Mouse (Mus musculus): ENCODE data around the gene B9d2.

The B9d2 gene

GRCm38 (mm10) chr7:25672442-25672841 lies 8.1 kb upstream of the B9d2 start:
- intact Hi-C loops (cut with DNase I) = no loop called here

GRCm38 (mm10) chr7:25674297-25674696 lies 6.3 kb upstream of the B9d2 start:
- intact Hi-C loops (cut with DNase I) = no loop called here

- intact Hi-C loops (cut with DNase I) = no loop called here
Observed at GRCm38 (mm10) chr7:25674719-25675300, 5.8 kb upstream of the B9d2 start, which contains the start of gene Tmem91. TSS of gene Tmem91 (minus strand) at chr7:25675166.

- intact Hi-C loops (cut with DNase I) = no loop called here
Observed at GRCm38 (mm10) chr7:25675405-25675804, 5.2 kb upstream of the B9d2 start.

GRCm38 (mm10) chr7:25676085-25676781 lies 4.3 kb upstream of the B9d2 start:
- intact Hi-C loops (cut with DNase I) = no loop called here

GRCm38 (mm10) chr7:25677013-25677412 lies 3.6 kb upstream of the B9d2 start:
- intact Hi-C loops (cut with DNase I) = no loop called here

GRCm38 (mm10) chr7:25679971-25680370 lies 609 bp upstream of the B9d2 start:
- intact Hi-C loops (cut with DNase I) = no loop called here

- intact Hi-C loops (cut with DNase I) = no loop called here
Observed at GRCm38 (mm10) chr7:25681341-25682231, 1.0 kb downstream of the B9d2 start.

- intact Hi-C loops (cut with DNase I) = no loop called here
Observed at GRCm38 (mm10) chr7:25683474-25684180, 3.0 kb downstream of the B9d2 start.

GRCm38 (mm10) chr7:25684659-25685058 lies 4.1 kb downstream of the B9d2 start:
- intact Hi-C loops (cut with DNase I) = no loop called here

GRCm38 (mm10) chr7:25685926-25686470 lies 5.4 kb downstream of the B9d2 start:
- intact Hi-C loops (cut with DNase I) = no loop called here

GRCm38 (mm10) chr7:25686680-25687531 lies 6.3 kb downstream of the B9d2 start, which contains the start of gene Tgfb1:
TSS of gene Tgfb1 (plus strand) at chr7:25687002.
- intact Hi-C loops (cut with DNase I) = no loop called here

- intact Hi-C loops (cut with DNase I) = no loop called here
Observed at GRCm38 (mm10) chr7:25687811-25688401, 7.3 kb downstream of the B9d2 start.

- intact Hi-C loops (cut with DNase I) = no loop called here
Observed at GRCm38 (mm10) chr7:25688810-25689586, 8.4 kb downstream of the B9d2 start.

- intact Hi-C loops (cut with DNase I) = no loop called here
Observed at GRCm38 (mm10) chr7:25689603-25690021, 9.0 kb downstream of the B9d2 start.

GRCm38 (mm10) chr7:25690051-25690450 lies 9.5 kb downstream of the B9d2 start:
- intact Hi-C loops (cut with DNase I) = no loop called here

- intact Hi-C loops (cut with DNase I) = no loop called here
Observed at GRCm38 (mm10) chr7:25694104-25694503, 13.5 kb downstream of the B9d2 start.

GRCm38 (mm10) chr7:25699851-25700250 lies 19.3 kb downstream of the B9d2 start:
- intact Hi-C loops (cut with DNase I) = no loop called here

GRCm38 (mm10) chr7:25700732-25701131 lies 20.2 kb downstream of the B9d2 start:
- intact Hi-C loops (cut with DNase I) = no loop called here
